Mouse (Mus musculus): ENCODE measurements around the gene Tnfsf10. TPM values are rescaled to one million over a fixed set of nuclear protein-coding genes. Genes with fewer than 3 reads are reported as not detected.

Tnfsf10 gene
- polyA plus RNA-seq, 2 experiments, result 0.04 to 0.09 TPM

GRCm38 (mm10) chr3:27342462-27342861 is 25.6 kb downstream of the Tnfsf10 start:
- WGBS (ENCODE audit: insufficient replicate concordance), result 52% methylated on average over 6 of the region's 6 CpGs
- Histone ChIP-seq H3K4me1 (replicated peaks; ENCODE audit: control insufficient read depth in 2 of 2, insufficient read depth in 2 of 2, low read length in 1 of 2) (no peaks in the 10 kb centered on the region), H3K36me3 (replicated peaks; ENCODE audit: control insufficient read depth, insufficient read depth, low read depth) (no peaks in the 10 kb centered on the region), H3K27ac (no peak overlapping the region), H3K4me3 (ENCODE audit: insufficient read depth in 1 of 2, low read depth in 2 of 2, low read length in 2 of 2) (no peak overlapping the region), H3K4me2 (ENCODE audit: low read depth) (no peak overlapping the region), H3K9ac (replicated peaks) (no peak overlapping the region), H3K27me3 (ENCODE audit: control insufficient read depth, insufficient read depth, low read length) (no peaks in the 10 kb centered on the region), H3K9me3 (ENCODE audit: control insufficient read depth, low read length) (no peaks in the 10 kb centered on the region)
- ATAC-seq (ENCODE audit: insufficient read depth) (no peak), DNase-seq (ENCODE audit: low read depth in 3 of 3, low spot score in 3 of 3) (no peak)
- TF ChIP-seq EP300 (IDR thresholded peaks at IDR 0.05; ENCODE audit: low read depth) (no peak), CTCF (IDR thresholded peaks at IDR 0.05; ENCODE audit: low read depth) (no peak)

- Histone ChIP-seq H3K4me3 (ENCODE audit: insufficient read depth in 1 of 2, low read depth in 2 of 2, low read length in 2 of 2) (no peak overlapping the region), H3K9me3 (ENCODE audit: control insufficient read depth, low read length) (no peaks in the 10 kb centered on the region), H3K4me1 (replicated peaks; ENCODE audit: control insufficient read depth in 2 of 2, insufficient read depth in 2 of 2, low read length in 1 of 2) (no peaks in the 10 kb centered on the region), H3K4me2 (ENCODE audit: low read depth) (no peak overlapping the region), H3K36me3 (replicated peaks; ENCODE audit: control insufficient read depth, insufficient read depth, low read depth) (no peaks in the 10 kb centered on the region), H3K27ac (no peak overlapping the region), H3K9ac (replicated peaks) (no peak overlapping the region), H3K27me3 (ENCODE audit: control insufficient read depth, insufficient read depth, low read length) (no peaks in the 10 kb centered on the region)
- peak in 2 of 3 experiments; percentile 15 to 17 for DNase-seq (ENCODE audit: low read depth in 3 of 3, low spot score in 3 of 3)
- 32% methylated on average over 6 of the region's 6 CpGs for WGBS (ENCODE audit: insufficient replicate concordance)
- ATAC-seq (ENCODE audit: insufficient read depth), result no peak
- TF ChIP-seq CTCF (IDR thresholded peaks at IDR 0.05; ENCODE audit: low read depth), result peak; percentile 74
- no peak for TF ChIP-seq EP300 (IDR thresholded peaks at IDR 0.05; ENCODE audit: low read depth)
Observed at GRCm38 (mm10) chr3:27345526-27345925, 28.7 kb downstream of the Tnfsf10 start.

- TF ChIP-seq CTCF (IDR thresholded peaks at IDR 0.05; ENCODE audit: low read depth) (no peak), EP300 (IDR thresholded peaks at IDR 0.05; ENCODE audit: low read depth) (no peak)
- Histone ChIP-seq H3K9me3 (ENCODE audit: control insufficient read depth, low read length) (no peaks in the 10 kb centered on the region), H3K9ac (replicated peaks) (no peak overlapping the region), H3K36me3 (replicated peaks; ENCODE audit: control insufficient read depth, insufficient read depth, low read depth) (no peaks in the 10 kb centered on the region), H3K4me1 (replicated peaks; ENCODE audit: control insufficient read depth in 2 of 2, insufficient read depth in 2 of 2, low read length in 1 of 2) (no peaks in the 10 kb centered on the region), H3K4me3 (ENCODE audit: insufficient read depth in 1 of 2, low read depth in 2 of 2, low read length in 2 of 2) (no peak overlapping the region), H3K27ac (no peak overlapping the region), H3K27me3 (ENCODE audit: control insufficient read depth, insufficient read depth, low read length) (no peaks in the 10 kb centered on the region), H3K4me2 (ENCODE audit: low read depth) (no peak overlapping the region)
- ATAC-seq (ENCODE audit: insufficient read depth) (no peak), DNase-seq (ENCODE audit: low read depth in 3 of 3, low spot score in 3 of 3) (no peak)
- 68% methylated on average over 5 of the region's 5 CpGs for WGBS (ENCODE audit: insufficient replicate concordance)
Observed at GRCm38 (mm10) chr3:27348462-27348861, 31.6 kb downstream of the Tnfsf10 start.

- H3K27ac ChIP-seq, result no peak overlapping the region
- DNase-seq (ENCODE audit: low read depth in 3 of 3, low spot score in 3 of 3) (no peak), ATAC-seq (ENCODE audit: insufficient read depth) (no peak)
- no peak overlapping the region for H3K9ac ChIP-seq (replicated peaks)
- TF ChIP-seq CTCF (IDR thresholded peaks at IDR 0.05; ENCODE audit: low read depth), result no peak
- no peak for TF ChIP-seq EP300 (IDR thresholded peaks at IDR 0.05; ENCODE audit: low read depth)
- H3K9me3 ChIP-seq (ENCODE audit: control insufficient read depth, low read length), result no peaks in the 10 kb centered on the region
- H3K27me3 ChIP-seq (ENCODE audit: control insufficient read depth, insufficient read depth, low read length), result no peaks in the 10 kb centered on the region
- H3K36me3 ChIP-seq (replicated peaks; ENCODE audit: control insufficient read depth, insufficient read depth, low read depth), result no peaks in the 10 kb centered on the region
- no peaks in the 10 kb centered on the region for H3K4me1 ChIP-seq (replicated peaks; ENCODE audit: control insufficient read depth in 2 of 2, insufficient read depth in 2 of 2, low read length in 1 of 2)
- WGBS (ENCODE audit: insufficient replicate concordance), result 65% methylated on average over 9 of the region's 9 CpGs
- H3K4me2 ChIP-seq (ENCODE audit: low read depth), result no peak overlapping the region
- H3K4me3 ChIP-seq (ENCODE audit: insufficient read depth in 1 of 2, low read depth in 2 of 2, low read length in 2 of 2), result no peak overlapping the region
Observed at GRCm38 (mm10) chr3:27351105-27351504, 34.3 kb downstream of the Tnfsf10 start.

GRCm38 (mm10) chr3:27359100-27359720 is 42.4 kb downstream of the Tnfsf10 start:
- 41% methylated on average over 2 of the region's 2 CpGs for WGBS (ENCODE audit: insufficient replicate concordance)
- Histone ChIP-seq H3K27me3 (ENCODE audit: control insufficient read depth, insufficient read depth, low read length) (no peaks in the 10 kb centered on the region), H3K4me3 (ENCODE audit: insufficient read depth in 1 of 2, low read depth in 2 of 2, low read length in 2 of 2) (no peak overlapping the region), H3K9ac (replicated peaks) (no peak overlapping the region), H3K4me1 (replicated peaks; ENCODE audit: control insufficient read depth in 2 of 2, insufficient read depth in 2 of 2, low read length in 1 of 2) (no peaks in the 10 kb centered on the region), H3K4me2 (ENCODE audit: low read depth) (no peak overlapping the region), H3K27ac (no peak overlapping the region), H3K9me3 (ENCODE audit: control insufficient read depth, low read length) (no peaks in the 10 kb centered on the region), H3K36me3 (replicated peaks; ENCODE audit: control insufficient read depth, insufficient read depth, low read depth) (no peaks in the 10 kb centered on the region)
- DNase-seq (ENCODE audit: low read depth in 3 of 3, low spot score in 3 of 3) (no peak), ATAC-seq (ENCODE audit: insufficient read depth) (no peak)
- no peak for TF ChIP-seq EP300 (IDR thresholded peaks at IDR 0.05; ENCODE audit: low read depth)
- no peak for TF ChIP-seq CTCF (IDR thresholded peaks at IDR 0.05; ENCODE audit: low read depth)

Measured in liver, embryonic 14.5 days (tissue).